Mouse (Mus musculus) cerebellum, adult 18-20 months (tissue): ENCODE measurements around the gene Cbln1.
A peak's percentile ranks its signal among the peaks of the same experiment; 100 is the strongest.

Experiments used
- DNase-seq, 2 experiments: peaks; one replicate each; pipeline ENCODE4 v3.0.0; 2021

Gene Cbln1

GRCm38 (mm10) chr8:87472271-87473236 is at the start of gene Cbln1:
Cbln1 (minus strand) TSS chr8:87472609.
- DNase-seq = peak; percentile 96

DNA sequence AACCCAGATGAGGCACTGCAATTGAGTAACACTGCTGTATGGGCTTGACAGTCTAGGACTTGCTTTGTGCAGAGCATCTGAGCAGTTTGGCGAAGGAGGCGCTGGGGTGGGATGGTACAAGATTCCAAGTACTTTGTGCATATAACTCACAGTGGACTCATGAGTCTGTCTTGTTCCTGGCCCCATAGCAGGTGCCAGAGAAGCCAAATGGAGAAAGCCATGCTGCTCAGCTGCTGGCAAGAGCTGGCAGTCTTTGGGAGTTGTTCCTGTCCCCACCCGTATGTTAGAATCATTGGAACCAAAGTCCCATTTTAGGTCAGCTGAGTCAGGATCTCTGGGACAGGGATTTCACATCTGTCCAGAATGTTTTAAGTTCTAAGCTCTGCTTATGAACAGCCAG is 44.7 kb upstream of the Cbln1 start:
- DNase-seq = peak in 1 of 2 experiments; percentile 45

DNA sequence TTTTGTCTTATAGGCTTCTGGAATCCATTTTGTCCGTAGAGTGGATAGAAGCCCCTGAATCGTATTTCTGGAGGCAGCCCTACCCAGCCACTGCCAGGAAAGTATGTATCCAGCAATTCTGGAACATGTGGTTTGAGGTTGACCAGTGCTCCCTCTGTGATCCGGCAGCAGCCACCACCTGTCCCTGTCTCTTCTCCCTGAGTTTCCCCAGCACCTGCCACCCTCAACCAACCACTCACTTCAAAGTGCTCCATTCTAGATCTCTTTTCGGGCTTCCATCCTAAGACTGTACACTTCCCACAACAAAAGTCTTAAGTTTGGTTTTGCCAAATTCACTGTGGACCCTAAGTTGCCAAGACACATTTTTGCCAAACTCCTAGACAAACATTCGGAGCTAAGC is 41.4 kb upstream of the Cbln1 start:
- DNase-seq = no peak

GRCm38 (mm10) chr8:87513350-87513749 is 40.9 kb upstream of the Cbln1 start:
- no peak for DNase-seq

DNA sequence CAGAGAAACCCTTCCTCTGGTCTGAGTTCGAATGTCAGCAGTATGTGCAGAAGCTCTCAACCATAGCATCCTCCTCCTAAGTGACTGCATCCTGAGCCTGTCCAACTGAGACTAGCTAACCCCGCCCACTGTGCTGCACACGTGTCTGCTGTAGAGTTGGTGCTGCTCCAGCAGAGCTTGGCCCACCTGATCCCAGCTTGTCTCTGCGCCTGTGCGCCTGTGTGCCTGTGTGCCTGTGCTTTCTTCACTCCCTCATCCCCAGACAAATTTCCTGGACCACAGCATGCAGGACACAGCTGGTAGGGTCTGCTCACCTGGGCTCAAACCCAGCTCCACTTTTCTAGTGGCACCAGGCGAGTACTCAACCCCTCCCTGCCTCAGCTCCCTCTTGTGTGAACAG is 40.2 kb upstream of the Cbln1 start:
- DNase-seq = peak in 1 of 2 experiments; percentile 50

- no peak for DNase-seq
These were observed 34.6 kb upstream of the Cbln1 start for GRCm38 (mm10) chr8:87507046-87507445.

DNA sequence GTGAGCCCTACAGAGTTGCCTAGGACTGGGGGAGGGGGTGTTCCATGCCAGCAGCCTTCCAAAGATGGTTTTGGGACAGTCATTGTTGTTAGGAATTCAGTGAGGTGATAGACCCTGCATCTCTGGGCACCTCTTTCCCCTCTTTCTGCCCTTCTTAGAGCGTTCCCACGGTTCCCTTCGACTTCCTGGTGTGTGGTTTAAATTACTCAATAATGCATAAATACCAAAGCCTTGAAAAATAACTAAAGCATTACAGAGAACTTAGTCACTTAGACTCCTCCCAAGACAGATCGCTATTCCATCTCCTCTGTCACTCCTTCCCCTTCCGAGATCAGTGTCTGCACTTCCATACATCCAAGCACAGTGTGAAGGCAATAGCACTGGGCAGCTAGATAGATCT is 32.0 kb upstream of the Cbln1 start:
- no peak for DNase-seq

GRCm38 (mm10) chr8:87502684-87503083 is 30.3 kb upstream of the Cbln1 start:
- DNase-seq = peak in 1 of 2 experiments; percentile 54

- no peak for DNase-seq
These were observed 25.2 kb upstream of the Cbln1 start for GRCm38 (mm10) chr8:87497641-87498040.

GRCm38 (mm10) chr8:87496511-87496910 is 24.1 kb upstream of the Cbln1 start:
- no peak for DNase-seq

DNA sequence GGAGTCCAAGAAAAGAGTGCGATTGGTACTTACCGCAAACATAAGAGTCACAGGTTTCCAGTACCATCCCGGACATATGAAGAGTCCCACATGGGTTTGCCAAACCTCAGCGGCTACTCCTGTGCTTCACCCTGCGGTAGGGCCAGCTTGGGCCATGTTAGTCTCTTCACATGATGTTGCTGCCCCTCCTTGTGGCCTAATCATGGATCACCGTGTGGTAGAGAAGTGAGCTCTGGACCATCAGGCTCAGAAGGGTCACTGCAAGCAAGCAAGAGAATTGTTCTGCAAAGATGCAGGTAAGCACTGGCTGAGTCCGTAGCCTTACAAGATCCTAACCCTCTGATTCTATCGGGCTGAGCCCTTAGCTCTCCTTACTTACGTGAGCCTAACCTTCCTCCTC is 22.5 kb upstream of the Cbln1 start:
- DNase-seq = peak in 1 of 2 experiments; percentile 38

GRCm38 (mm10) chr8:87489841-87490415 is 17.5 kb upstream of the Cbln1 start:
- DNase-seq = no peak

DNA sequence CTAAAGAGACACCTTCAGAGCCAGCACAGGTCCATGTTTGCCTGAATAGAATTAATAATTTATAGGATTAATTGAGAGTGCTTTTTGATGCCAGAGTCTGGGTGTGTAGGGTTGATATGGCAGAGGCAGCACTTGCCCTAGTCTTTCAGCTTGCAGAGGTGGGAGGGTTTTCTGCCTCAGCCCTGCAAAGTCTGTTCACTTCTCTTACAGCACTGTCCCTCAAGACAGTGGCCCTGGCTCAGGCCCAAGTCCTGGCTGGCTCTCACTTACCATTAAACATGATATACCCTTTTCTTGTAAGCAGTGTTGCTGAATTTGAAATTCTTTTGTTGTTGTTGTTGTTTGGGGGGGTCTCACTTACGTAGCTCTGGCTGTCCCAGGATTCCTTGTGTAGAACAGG is 9.0 kb upstream of the Cbln1 start:
- DNase-seq = peak; percentile 53 to 54

DNA sequence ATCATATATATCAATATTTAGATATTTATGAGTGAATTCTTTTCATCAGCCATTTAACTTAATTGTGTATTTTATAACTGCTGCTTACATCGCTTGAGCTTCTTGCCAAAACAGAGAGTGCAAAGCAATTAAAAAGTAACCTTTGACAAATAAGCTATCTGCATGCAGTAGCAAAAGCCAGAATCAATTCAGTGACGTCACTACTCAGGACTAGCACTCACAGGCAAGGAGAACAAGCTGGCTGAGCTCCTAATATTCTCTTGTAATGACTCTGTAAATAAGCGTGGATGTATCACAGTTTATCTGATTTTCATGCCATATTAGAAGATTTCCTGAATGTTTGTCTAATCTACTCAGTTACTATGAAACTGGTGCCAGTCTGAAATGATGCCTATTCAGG is 5.8 kb upstream of the Cbln1 start:
- DNase-seq = peak in 1 of 2 experiments; percentile 24

- DNase-seq = peak; percentile 38 to 41
These were observed 4.8 kb upstream of the Cbln1 start for GRCm38 (mm10) chr8:87477102-87477645.

DNA sequence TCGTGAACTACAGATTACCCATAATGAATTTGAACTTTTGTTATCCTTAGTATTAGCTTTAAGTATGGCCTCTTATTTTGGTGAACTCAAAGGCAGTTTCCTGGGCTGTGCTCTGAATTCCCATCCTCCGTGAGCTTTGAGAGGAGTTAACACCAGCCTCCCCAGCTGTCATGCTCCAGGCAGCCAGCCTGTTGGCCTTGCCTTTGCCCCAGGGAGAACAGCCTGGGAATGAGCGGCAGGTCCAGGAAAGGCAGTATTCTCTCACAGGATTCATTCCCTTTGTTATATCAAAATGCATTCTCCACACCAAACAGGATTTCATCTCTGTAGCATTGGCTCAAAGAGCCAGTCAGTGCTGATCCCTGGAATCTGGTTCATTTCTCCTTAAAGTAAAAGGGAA is 3.1 kb upstream of the Cbln1 start:
- peak; percentile 58 to 66 for DNase-seq

- peak in 1 of 2 experiments; percentile 36 for DNase-seq
These were observed 2.0 kb upstream of the Cbln1 start for GRCm38 (mm10) chr8:87474379-87474778.

DNA sequence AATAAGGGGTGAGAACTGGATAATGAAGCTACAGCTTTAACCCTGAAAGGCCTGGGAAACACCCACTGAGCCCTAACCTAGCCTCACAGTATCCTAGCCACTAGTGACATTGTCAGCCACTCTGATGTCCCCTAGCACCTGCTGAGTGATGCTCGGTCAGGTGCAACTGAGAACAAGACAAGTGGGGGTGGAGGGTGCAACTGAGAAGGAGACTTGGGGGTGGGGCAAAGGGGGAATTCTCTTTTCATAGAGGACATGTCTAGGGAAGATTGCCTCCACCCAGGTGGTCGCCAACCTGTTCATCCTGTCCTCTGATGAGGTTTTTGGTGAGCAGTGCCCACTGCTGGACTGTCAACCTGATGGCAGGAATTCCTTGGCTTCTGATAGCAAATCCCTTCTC is 1.5 kb upstream of the Cbln1 start:
- DNase-seq = peak; percentile 55 to 65

- peak; percentile 55 to 68 for DNase-seq
These were observed 905 bp upstream of the Cbln1 start for GRCm38 (mm10) chr8:87473314-87473713.

DNA sequence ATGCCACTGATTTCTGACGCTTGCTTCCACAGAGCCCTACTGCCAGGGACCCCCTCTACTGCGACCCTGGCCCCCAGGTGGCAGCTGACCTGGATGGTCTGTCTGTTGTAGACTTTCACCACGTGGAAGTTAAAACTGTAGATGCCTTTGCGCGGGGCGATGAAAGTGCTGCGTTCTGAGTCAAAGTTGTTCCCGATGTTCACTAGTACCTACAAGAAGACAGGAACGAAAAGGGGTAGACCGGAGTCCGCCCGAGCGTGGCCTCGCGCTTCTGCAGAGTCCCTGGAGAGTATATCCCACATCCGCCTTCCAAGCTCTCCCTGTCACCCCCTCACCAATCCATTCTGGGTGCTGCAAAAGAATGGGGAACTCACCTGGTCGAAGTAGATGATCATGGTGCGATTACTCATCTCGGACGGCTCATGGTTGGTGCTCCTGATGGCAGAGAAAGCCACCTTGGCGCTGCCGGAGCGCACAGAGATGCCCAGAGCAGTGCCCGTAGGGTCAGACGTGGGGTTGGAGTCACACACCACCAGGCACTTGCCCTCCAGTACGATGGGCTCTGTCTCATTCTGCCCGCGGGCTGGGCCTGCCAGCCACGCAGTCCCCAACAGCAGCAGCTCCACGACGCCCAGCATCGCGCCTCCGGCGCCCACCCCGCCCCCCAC is 672 bp downstream of the Cbln1 start:
- DNase-seq = peak; percentile 48 to 67

GRCm38 (mm10) chr8:87470834-87471602 is 1.4 kb downstream of the Cbln1 start:
- no peak for DNase-seq
